Mouse (Mus musculus) cerebellum, adult 9-11 months (tissue): ENCODE measurements at regions not wholly inside any gene's neighbourhood (a gene's known extent, or its start where the extent isn't known, plus 50 kb on each side); places are given as distances from the start of the nearest gene placed in this dataset.
"Not testable (repeated sequence)": the region's sequence is repeated elsewhere in the genome, so short reads cannot be mapped to it uniquely, and the experiment has no call there.

Experiments used
- DNase-seq: peaks from one replicate; pipeline ENCODE4 v3.0.0; 2022

GRCm38 (mm10) chr14:61757086-61757822, 150.0 kb downstream of the Kcnrg start:
- peak; percentile 3 for DNase-seq

- no peak for DNase-seq
These were observed 150.5 kb downstream of the Kcnrg start for GRCm38 (mm10) chr14:61757823-61758175.

- no peak for DNase-seq
These were observed 151.3 kb downstream of the Kcnrg start for GRCm38 (mm10) chr14:61758586-61758985.

GRCm38 (mm10) chr14:61760176-61760575, 152.9 kb downstream of the Kcnrg start:
- not testable (repeated sequence) for DNase-seq

- DNase-seq: no peak
These were observed 154.8 kb downstream of the Kcnrg start for GRCm38 (mm10) chr14:61762076-61762475.

GRCm38 (mm10) chr14:61769881-61770280, 162.6 kb downstream of the Kcnrg start:
- no peak for DNase-seq

- DNase-seq: no peak
These were observed 166.9 kb downstream of the Kcnrg start for GRCm38 (mm10) chr14:61774171-61774570.

GRCm38 (mm10) chr14:61778618-61779017, 171.4 kb downstream of the Kcnrg start:
- DNase-seq: no peak

- no peak for DNase-seq
These were observed 175.9 kb downstream of the Kcnrg start for GRCm38 (mm10) chr14:61783206-61783605.

- no peak for DNase-seq
These were observed 177.4 kb downstream of the Kcnrg start for GRCm38 (mm10) chr14:61784609-61785008.

- no peak for DNase-seq
These were observed 178.8 kb downstream of the Kcnrg start for GRCm38 (mm10) chr14:61786031-61786430.

- no peak for DNase-seq
These were observed 180.5 kb downstream of the Kcnrg start for GRCm38 (mm10) chr14:61787746-61788145.

GRCm38 (mm10) chr14:61788998-61789790, 181.9 kb downstream of the Kcnrg start:
- DNase-seq: peak; percentile 2

- no peak for DNase-seq
These were observed 188.9 kb downstream of the Kcnrg start for GRCm38 (mm10) chr14:61795976-61796645.

- DNase-seq: no peak
These were observed 189.4 kb downstream of the Kcnrg start for GRCm38 (mm10) chr14:61796671-61797070.

- no peak for DNase-seq
These were observed 196.2 kb downstream of the Kcnrg start for GRCm38 (mm10) chr14:61803421-61803925.

GRCm38 (mm10) chr14:61805433-61805832, 198.2 kb downstream of the Kcnrg start:
- no peak for DNase-seq

GRCm38 (mm10) chr14:61808193-61808592, 200.9 kb downstream of the Kcnrg start:
- no peak for DNase-seq

GRCm38 (mm10) chr14:61809716-61810437, 202.6 kb downstream of the Kcnrg start:
- no peak for DNase-seq

GRCm38 (mm10) chr14:61810836-61811235, 203.6 kb downstream of the Kcnrg start:
- no peak for DNase-seq

GRCm38 (mm10) chr14:61817711-61818110, 210.5 kb downstream of the Kcnrg start:
- no peak for DNase-seq

- no peak for DNase-seq
These were observed 211.1 kb downstream of the Kcnrg start for GRCm38 (mm10) chr14:61818365-61818764.

GRCm38 (mm10) chr14:61819251-61819650, 212.0 kb downstream of the Kcnrg start:
- DNase-seq: no peak
